Mouse (Mus musculus): ENCODE data around the gene Mkrn3.

The Mkrn3 gene

DNA sequence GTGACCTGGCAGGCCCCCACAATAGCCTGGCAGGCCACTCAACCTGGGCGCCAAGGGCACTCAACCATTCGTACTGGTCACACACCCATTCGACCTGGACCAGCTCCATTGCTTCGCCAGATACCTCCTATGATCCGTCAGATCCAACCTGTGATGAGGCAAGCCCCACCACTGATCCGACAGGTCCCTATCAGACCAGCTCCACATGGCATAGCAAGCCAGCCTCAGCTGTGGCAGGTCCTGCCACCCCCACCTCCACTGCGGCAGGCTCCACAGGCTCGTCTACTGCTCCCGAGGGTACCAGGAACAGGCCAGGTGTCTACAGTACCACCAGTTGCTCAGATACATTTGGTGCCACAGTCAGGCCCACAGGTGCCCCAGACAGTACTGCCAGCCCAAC is 41.4 kb downstream of the Mkrn3 start:
- no peak for DNase-seq (ENCODE audit: low read depth)

- DNase-seq (ENCODE audit: low read depth): no peak
Measured at GRCm38 (mm10) chr7:62377313-62377712, 42.6 kb downstream of the Mkrn3 start.

DNA sequence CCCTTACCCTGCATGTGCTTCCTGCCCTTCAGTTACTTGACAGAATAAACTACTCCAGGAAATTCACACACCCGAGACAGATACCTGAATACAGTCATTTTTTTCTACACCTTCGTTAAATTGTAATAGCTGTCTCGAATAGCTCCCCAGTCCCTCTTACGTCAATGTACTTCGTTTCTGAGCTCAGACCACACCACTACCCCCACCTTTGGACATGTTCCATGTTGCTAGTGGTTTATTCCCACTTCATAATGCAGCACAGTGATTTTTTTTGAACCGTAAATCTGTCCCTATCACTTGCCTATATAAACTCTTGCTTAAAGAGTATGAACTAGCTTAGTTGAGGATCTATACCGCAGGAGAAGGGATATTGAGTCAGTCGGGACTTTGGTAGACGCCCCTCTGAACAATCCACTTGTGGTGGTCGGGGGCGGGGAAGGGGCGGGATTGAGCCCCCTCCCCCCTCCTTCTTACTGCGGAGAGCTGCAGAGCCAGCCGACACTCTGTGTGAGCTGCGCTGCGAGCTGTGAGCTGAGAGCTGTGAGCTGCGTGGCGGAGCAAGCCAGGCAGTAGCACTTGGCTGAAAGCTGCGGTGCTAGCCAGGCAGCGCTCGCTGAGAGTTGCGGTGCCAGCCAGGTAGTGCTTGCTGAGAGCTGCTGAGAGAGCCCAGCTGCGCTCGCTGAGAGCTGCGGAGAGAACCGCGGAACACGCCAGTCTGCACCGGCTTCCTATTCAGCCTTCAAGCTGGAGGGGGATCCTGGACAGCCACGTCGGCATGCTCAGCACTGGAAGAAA is 43.2 kb downstream of the Mkrn3 start, which contains the start of gene Magel2:
Gene Magel2 (plus strand): TSS at position 501 of the 795 bp plus-strand sequence.
- DNase-seq (ENCODE audit: low read depth): no peak

DNA sequence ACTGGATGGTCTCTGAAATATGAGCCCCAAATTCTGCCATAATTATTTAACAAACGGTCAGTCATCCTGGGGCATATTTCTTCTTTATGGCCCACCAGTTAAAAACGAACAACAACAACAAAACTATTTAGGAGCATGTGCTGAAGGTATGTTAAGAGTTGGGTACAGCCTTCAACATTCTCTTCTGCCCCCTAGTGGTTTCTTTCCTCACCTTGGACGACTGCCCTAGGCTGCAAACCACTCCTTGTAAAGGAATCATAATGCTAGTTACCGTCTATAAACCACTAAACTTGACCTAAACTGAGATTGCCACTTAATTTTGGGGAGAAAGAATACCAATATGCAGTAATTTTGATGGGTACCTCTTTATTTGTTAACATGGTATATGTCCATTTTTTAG is 44.3 kb downstream of the Mkrn3 start:
- DNase-seq (ENCODE audit: low read depth): peak; percentile 36

All from 416B (cell line).